Mouse (Mus musculus) ES-Bruce4 (cell line): ENCODE data around the gene Glis1.
"Not testable (repeated sequence)": the region's sequence is repeated elsewhere in the genome, so short reads cannot be mapped to it uniquely, and the experiment has no call there.

Source experiments
- CTCF ChIP-seq: IDR thresholded peaks from one replicate; pipeline ENCODE4 v1.8.1; 2011; ENCODE audit warnings: low read depth, low read length
- EP300 ChIP-seq: IDR thresholded peaks from 2 replicates; pipeline ENCODE4 v1.6.1; 2011; ENCODE audit warnings: low read depth, low read length; ENCODE audit not compliant: insufficient read depth
- POLR2A ChIP-seq: IDR thresholded peaks from one replicate; pipeline ENCODE4 v1.8.1; 2011; ENCODE audit warnings: low read length; ENCODE audit not compliant: insufficient read depth

GRCm38 (mm10) chr4:107598581-107598958 lies 164.2 kb downstream of the Glis1 start:
- not testable (repeated sequence) for TF ChIP-seq POLR2A, CTCF, EP300
